Comparison of ENCODE assay signal across 8 mouse cellular contexts in the genomic region with DNA sequence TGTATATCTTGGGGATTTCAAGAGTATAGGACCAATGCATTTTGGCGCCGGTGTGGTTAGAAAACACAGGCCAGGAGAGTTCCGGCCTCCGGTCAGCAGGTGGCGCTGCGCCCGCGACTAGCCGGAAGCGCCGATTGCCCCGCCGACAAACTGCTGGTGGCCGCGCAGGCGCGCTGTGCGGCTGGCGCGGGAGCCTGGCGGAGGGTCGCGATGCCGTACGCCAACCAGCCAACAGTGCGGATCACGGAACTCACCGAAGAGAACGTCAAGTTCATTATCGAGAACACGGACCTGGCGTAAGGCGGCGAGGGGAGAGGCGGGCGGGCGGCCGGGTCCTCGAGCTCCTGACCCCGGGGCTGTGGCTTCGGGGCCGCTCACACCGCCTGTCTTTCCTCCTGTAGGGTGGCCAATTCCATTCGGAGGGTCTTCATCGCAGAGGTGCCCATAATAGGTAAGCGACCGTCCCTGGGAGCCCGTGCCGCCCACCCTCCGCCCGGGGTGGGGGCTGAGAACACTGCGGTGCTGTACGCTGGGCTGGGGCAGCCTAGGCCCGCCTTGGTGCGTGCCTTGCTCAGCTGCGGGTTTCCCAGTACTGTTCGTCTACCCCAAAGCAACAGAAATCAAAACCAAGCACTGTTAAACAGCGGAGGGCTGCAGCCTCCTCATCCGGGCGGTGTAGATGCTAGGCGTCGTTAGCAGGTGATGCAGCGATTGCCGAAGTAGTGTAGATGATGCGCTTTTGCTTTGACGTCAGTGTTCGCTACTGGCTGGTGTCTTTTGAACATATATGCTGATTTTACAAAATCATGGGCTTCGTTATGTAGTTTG. TPM values are rescaled to one million over a fixed set of nuclear protein-coding genes. Genes with fewer than 3 reads are reported as not detected.
DNase-seq lines count a peak whose midpoint lies in the region; ATAC-seq and TF ChIP-seq lines count a peak whose summit lies in the region.

Gene Polr2c (plus strand): TSS at position 105 of the 828 bp plus-strand sequence.

- peak within 1 kb of the TSS; percentile 95 for H3K9ac ChIP-seq in forebrain, embryonic 11.5 days (ENCODE audit: low read length)
- H3K9ac ChIP-seq in heart, embryonic 16.5 days (ENCODE audit: low read length) = peak within 1 kb of the TSS; percentile 96
- H3K9ac ChIP-seq in liver, embryonic 14.5 days (replicated peaks) = peak within 1 kb of the TSS; percentile 90
- H3K9ac ChIP-seq in stomach, embryonic 15.5 days = peak within 1 kb of the TSS; percentile 93

- H3K27ac ChIP-seq in forebrain, embryonic 11.5 days (ENCODE audit: low read depth, low read length) = 0 out of 2 replicates have a peak within 1 kb of the TSS, but pooled peaks have one; percentile 37
- peak within 1 kb of the TSS; percentile 69 for H3K27ac ChIP-seq in heart, embryonic 16.5 days (ENCODE audit: low read length)
- H3K27ac ChIP-seq in liver, embryonic 14.5 days = peak within 1 kb of the TSS; percentile 50
- peak within 1 kb of the TSS; percentile 65 for H3K27ac ChIP-seq in stomach, embryonic 15.5 days

- WGBS in forebrain, embryonic 11.5 days = under 1% methylated on average over 68 of the region's 68 CpGs
- WGBS in heart, embryonic 16.5 days = under 1% methylated on average over 68 of the region's 68 CpGs
- WGBS in liver, embryonic 14.5 days (ENCODE audit: insufficient replicate concordance) = under 1% methylated on average over 68 of the region's 68 CpGs
- under 1% methylated on average over 68 of the region's 68 CpGs for WGBS in stomach, embryonic 15.5 days

- peak; percentile 81 for ATAC-seq in forebrain, embryonic 11.5 days (replicated peaks; ENCODE audit: low FRiP score)
- peak; percentile 85 for ATAC-seq in heart, embryonic 16.5 days (replicated peaks; ENCODE audit: extremely low read depth, insufficient read depth, low FRiP score)
- peak; percentile 80 for ATAC-seq in liver, embryonic 14.5 days (ENCODE audit: insufficient read depth)
- ATAC-seq in stomach, embryonic 15.5 days (ENCODE audit: insufficient read depth, low FRiP score, low read depth) = peak; percentile 74

- no peaks in the 10 kb centered on the region; the same call in 1 of the 2 replicates for H3K36me3 ChIP-seq in forebrain, embryonic 11.5 days (ENCODE audit: control insufficient read depth, insufficient read depth, low read length)
- peaks cover 30% of the 10 kb centered on the region for H3K36me3 ChIP-seq in heart, embryonic 16.5 days (ENCODE audit: control insufficient read depth, insufficient read depth)
- H3K36me3 ChIP-seq in liver, embryonic 14.5 days (replicated peaks; ENCODE audit: control insufficient read depth, insufficient read depth, low read depth) = peaks cover 27% of the 10 kb centered on the region
- peaks cover 25% of the 10 kb centered on the region for H3K36me3 ChIP-seq in stomach, embryonic 15.5 days

- H3K4me3 ChIP-seq in forebrain, embryonic 11.5 days (ENCODE audit: low read depth, low read length) = peak within 1 kb of the TSS; percentile 95
- H3K4me3 ChIP-seq in heart, embryonic 16.5 days (ENCODE audit: low read length) = peak within 1 kb of the TSS; percentile 93
- H3K4me3 ChIP-seq in liver, embryonic 14.5 days (ENCODE audit: insufficient read depth in 1 of 2, low read depth in 2 of 2, low read length in 2 of 2) = peak within 1 kb of the TSS; percentile 85 to 89
- H3K4me3 ChIP-seq in stomach, embryonic 15.5 days (replicated peaks) = peak within 1 kb of the TSS; percentile 98

- peak; percentile 90 for TF ChIP-seq CTCF in liver, embryonic 14.5 days (IDR thresholded peaks at IDR 0.05; ENCODE audit: low read depth)

- no peak for TF ChIP-seq EP300 in liver, embryonic 14.5 days (IDR thresholded peaks at IDR 0.05; ENCODE audit: low read depth)

- no peaks in the 10 kb centered on the region for H3K9me3 ChIP-seq in forebrain, embryonic 11.5 days (ENCODE audit: control insufficient read depth, low read length)
- H3K9me3 ChIP-seq in heart, embryonic 16.5 days (replicated peaks; ENCODE audit: control insufficient read depth, low read length) = no peaks in the 10 kb centered on the region
- no peaks in the 10 kb centered on the region for H3K9me3 ChIP-seq in liver, embryonic 14.5 days (ENCODE audit: control insufficient read depth, low read length)
- H3K9me3 ChIP-seq in stomach, embryonic 15.5 days = no peaks in the 10 kb centered on the region

- peak; percentile 87 to 88 for DNase-seq in CD8-positive naive resting alpha-beta T cell, adult 2 months (ENCODE audit: low read depth in 2 of 2, low spot score in 2 of 2)
- DNase-seq in c-Kit-positive CD71-positive TER-119-negative erythroid progenitor cells, embryonic 14.5 days (ENCODE audit: low read depth) = peak; percentile 79
- peak; percentile 96 for DNase-seq in forebrain, embryonic 11.5 days (ENCODE audit: low spot score)
- DNase-seq in kidney, postnatal 36 days = peak; percentile 88 to 96
- DNase-seq in liver, embryonic 14.5 days (ENCODE audit: low read depth in 3 of 3, low spot score in 3 of 3) = peak; percentile 67 to 70 (median 68)
- DNase-seq in neural tube, embryonic 10.5 days (ENCODE audit: extremely low spot score, low spot score) = peak; percentile 94

- peaks cover 2% of the 10 kb centered on the region; the same call in 1 of the 2 replicates for H3K4me1 ChIP-seq in forebrain, embryonic 11.5 days (replicated peaks; ENCODE audit: control insufficient read depth, insufficient read depth, low read length)
- H3K4me1 ChIP-seq in heart, embryonic 16.5 days (ENCODE audit: control insufficient read depth, insufficient read depth, low read length) = peaks cover 6% of the 10 kb centered on the region
- peaks cover 3 to 8% of the 10 kb centered on the region in 2 experiments for H3K4me1 ChIP-seq in liver, embryonic 14.5 days (replicated peaks; ENCODE audit: control insufficient read depth in 2 of 2, insufficient read depth in 2 of 2, low read length in 1 of 2)
- 0 out of 2 replicates have a peak, but pooled peaks cover 3% of the 10 kb centered on the region for H3K4me1 ChIP-seq in stomach, embryonic 15.5 days

- H3K4me2 ChIP-seq in forebrain, embryonic 11.5 days (ENCODE audit: low read depth, low read length, severe bottlenecking) = peak within 1 kb of the TSS; percentile 82
- peak within 1 kb of the TSS; percentile 70 for H3K4me2 ChIP-seq in heart, embryonic 16.5 days (ENCODE audit: low read depth, low read length)
- H3K4me2 ChIP-seq in liver, embryonic 14.5 days (ENCODE audit: low read depth) = peak within 1 kb of the TSS; percentile 82
- H3K4me2 ChIP-seq in stomach, embryonic 15.5 days = peak within 1 kb of the TSS; percentile 56

- H3K27me3 ChIP-seq in forebrain, embryonic 11.5 days (ENCODE audit: control insufficient read depth, insufficient read depth, low read length) = no peaks in the 10 kb centered on the region
- H3K27me3 ChIP-seq in heart, embryonic 16.5 days (ENCODE audit: control insufficient read depth, insufficient read depth, low read length) = no peaks in the 10 kb centered on the region
- no peaks in the 10 kb centered on the region for H3K27me3 ChIP-seq in liver, embryonic 14.5 days (ENCODE audit: control insufficient read depth, insufficient read depth, low read length)
- no peaks in the 10 kb centered on the region for H3K27me3 ChIP-seq in stomach, embryonic 15.5 days (replicated peaks)

RNA-seq across cellular contexts. Expression of gene Polr2c, which starts in this region (rescaled TPM):
- 156 and 173 TPM in 2 replicates for polyA plus RNA-seq in forebrain, embryonic 11.5 days (2014; fragmentation: Nextera tagmentation; extraction: Ambion mirVana)
- polyA plus RNA-seq in heart, embryonic 16.5 days (2015; fragmentation: Nextera tagmentation; extraction: Ambion mirVana) = 123 and 134 TPM in 2 replicates
- polyA plus RNA-seq in liver, embryonic 14.5 days (2012; rRNA removed) = 51.6 and 54.4 TPM in 2 replicates
- polyA plus RNA-seq in liver, embryonic 14.5 days (2014; fragmentation: Nextera tagmentation; extraction: Ambion mirVana) = 73.5 and 82.2 TPM in 2 replicates
- polyA plus RNA-seq in stomach, embryonic 15.5 days (2015; fragmentation: Nextera tagmentation; extraction: Ambion mirVana) = 133 and 134 TPM in 2 replicates

Comparison
In these comparisons a context has a peak if more than half of its experiments do, and no peak if none do; other contexts are left out.
1. Peak in every context shown above with its lines: DNase-seq, ATAC-seq, H3K4me3 ChIP-seq and H3K27ac ChIP-seq.